Mouse (Mus musculus): ENCODE measurements around the gene Traf3. TPM values are rescaled to one million over a fixed set of nuclear protein-coding genes. Genes with fewer than 3 reads are reported as not detected.

Traf3 gene
- 18.5 and 18.8 TPM in 2 replicates for polyA plus RNA-seq (2011; ENCODE audit: insufficient read length, low read depth, missing spikeins)

DNA sequence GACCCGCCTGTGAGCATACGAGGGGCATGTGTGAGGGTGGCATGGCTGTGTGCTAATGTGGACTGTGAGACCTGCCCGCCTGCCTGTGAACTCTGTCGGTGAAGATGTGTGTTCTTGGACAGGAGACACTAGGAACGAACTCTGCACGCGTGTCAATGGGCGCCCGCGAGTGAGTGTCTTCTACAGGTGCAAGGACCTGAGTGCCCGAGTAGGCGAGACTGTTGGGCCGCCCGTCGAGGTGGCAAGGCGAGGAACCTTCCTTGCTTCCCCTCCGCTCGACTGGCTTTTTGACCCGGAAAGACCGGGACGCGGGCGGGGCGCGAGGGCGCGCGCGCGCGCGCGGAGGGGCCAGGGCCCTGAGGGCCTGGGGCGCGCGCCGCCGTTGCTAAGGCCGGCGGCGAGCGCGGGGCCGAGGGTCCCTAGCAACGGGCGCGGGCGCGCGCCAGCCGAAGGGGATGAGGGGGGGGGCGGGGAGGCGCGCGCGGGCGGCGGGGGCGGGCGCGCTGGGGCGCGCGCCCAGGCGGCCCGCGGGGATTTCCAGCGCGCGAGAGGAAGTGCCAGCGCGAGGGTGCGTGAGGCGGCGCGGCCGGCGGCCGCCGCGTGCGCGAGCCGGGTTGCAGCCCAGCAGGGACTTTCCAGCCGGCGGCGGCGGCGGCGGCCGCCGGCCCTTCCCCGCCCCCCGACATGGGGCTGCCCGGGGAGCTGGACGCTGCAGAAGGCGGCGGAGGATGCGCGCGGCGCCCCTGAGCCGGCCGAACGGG is at the start of gene Traf3:
Gene Traf3, plus strand, starts transcription at position 540 of the 761 bp plus-strand sequence.
- Histone ChIP-seq H3K27ac (ENCODE audit: insufficient read depth, low read length) (peak within 1 kb of the TSS; percentile 65), H3K4me1 (ENCODE audit: control insufficient read depth, insufficient read depth, low read length) (peaks cover 6% of the 10 kb centered on the region; the same call in 1 of the 2 replicates), H3K4me3 (ENCODE audit: insufficient read depth, low read length) (peak within 1 kb of the TSS; percentile 79)
- peak; percentile 42 for TF ChIP-seq POLR2A (IDR thresholded peaks at IDR 0.05; ENCODE audit: low read depth, low read length)
- TF ChIP-seq CTCF (IDR thresholded peaks at IDR 0.05; ENCODE audit: borderline replicate concordance, insufficient read depth, low read length), result no peak

DNA sequence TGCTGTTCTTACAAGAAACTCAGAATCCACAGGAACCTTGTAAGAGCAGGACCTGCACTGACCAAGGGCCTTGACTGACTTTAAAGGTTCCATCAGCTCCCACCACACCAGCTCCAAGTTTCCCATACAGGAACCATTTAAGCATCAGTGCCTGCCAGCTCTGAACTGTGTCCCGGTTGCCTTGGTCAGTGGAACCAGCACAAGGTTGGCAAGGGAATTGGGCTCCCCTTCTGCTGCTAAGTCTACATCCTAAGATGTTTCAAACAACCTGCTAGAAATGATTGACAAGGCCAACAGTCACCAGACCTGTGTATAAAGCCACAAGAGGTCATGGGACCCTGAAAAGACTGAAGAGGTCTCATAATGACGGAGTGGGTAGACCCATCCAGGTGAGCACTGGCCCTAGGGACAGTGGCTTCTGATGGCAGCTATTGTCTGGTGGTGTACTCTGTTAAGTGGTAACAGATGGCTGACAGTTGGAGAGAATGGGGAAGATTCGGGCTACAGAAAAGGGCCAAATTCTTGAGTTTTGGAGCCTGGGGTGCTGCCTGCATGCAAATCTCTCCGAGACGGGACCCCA is 46.6 kb upstream of the Traf3 start:
- no peak overlapping the region for H3K4me3 ChIP-seq (ENCODE audit: insufficient read depth, low read length)
- TF ChIP-seq CTCF (IDR thresholded peaks at IDR 0.05; ENCODE audit: borderline replicate concordance, insufficient read depth, low read length) (no peak), POLR2A (IDR thresholded peaks at IDR 0.05; ENCODE audit: low read depth, low read length) (no peak)
- H3K4me1 ChIP-seq (ENCODE audit: control insufficient read depth, insufficient read depth, low read length), result no peaks in the 10 kb centered on the region
- no peak overlapping the region for H3K27ac ChIP-seq (ENCODE audit: insufficient read depth, low read length)

DNA sequence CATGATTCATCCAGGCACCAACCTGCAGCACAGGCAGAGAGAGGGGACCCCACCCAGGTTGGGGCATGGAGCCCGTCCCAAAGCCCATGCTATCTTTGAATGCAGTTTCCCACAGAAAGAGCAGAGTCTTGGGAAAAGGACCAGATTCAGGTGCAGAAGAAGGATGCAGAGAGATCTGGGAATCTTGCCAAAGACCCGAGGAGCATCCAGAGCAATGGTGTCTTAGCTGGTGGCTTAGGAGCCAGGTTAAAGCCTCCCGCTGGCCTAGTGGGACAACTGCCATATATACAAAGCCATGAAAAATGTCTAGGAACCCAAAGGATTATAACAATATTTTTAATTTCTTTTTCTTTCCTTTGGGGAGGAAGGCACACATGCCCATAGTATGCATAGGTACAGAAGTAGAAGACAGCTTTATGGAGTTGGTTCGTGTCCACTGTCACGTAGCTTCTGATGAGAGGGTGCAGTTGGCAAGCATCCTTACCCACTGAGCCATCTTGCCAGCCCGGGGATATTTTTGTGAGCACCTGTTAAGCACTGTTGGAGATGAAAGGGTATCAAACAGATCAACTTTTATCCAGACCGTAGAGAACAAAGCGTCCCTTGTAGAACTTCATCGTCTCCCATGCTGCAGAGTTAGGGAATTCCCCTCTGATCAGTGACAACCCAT is 45.1 kb upstream of the Traf3 start:
- no peak overlapping the region for H3K4me3 ChIP-seq (ENCODE audit: insufficient read depth, low read length)
- H3K27ac ChIP-seq (ENCODE audit: insufficient read depth, low read length), result no peak overlapping the region
- no peak for TF ChIP-seq CTCF (IDR thresholded peaks at IDR 0.05; ENCODE audit: borderline replicate concordance, insufficient read depth, low read length)
- no peak for TF ChIP-seq POLR2A (IDR thresholded peaks at IDR 0.05; ENCODE audit: low read depth, low read length)
- no peaks in the 10 kb centered on the region; the same call in 1 of the 2 replicates for H3K4me1 ChIP-seq (ENCODE audit: control insufficient read depth, insufficient read depth, low read length)

GRCm38 (mm10) chr12:111122332-111122852 is 43.8 kb upstream of the Traf3 start:
- no peak for TF ChIP-seq POLR2A (IDR thresholded peaks at IDR 0.05; ENCODE audit: low read depth, low read length)
- peak; percentile 44; the same call in 1 of the 2 replicates for TF ChIP-seq CTCF (IDR thresholded peaks at IDR 0.05; ENCODE audit: borderline replicate concordance, insufficient read depth, low read length)
- Histone ChIP-seq H3K4me3 (ENCODE audit: insufficient read depth, low read length) (no peak overlapping the region), H3K27ac (ENCODE audit: insufficient read depth, low read length) (no peak overlapping the region), H3K4me1 (ENCODE audit: control insufficient read depth, insufficient read depth, low read length) (no peaks in the 10 kb centered on the region; the same call in 1 of the 2 replicates)

DNA sequence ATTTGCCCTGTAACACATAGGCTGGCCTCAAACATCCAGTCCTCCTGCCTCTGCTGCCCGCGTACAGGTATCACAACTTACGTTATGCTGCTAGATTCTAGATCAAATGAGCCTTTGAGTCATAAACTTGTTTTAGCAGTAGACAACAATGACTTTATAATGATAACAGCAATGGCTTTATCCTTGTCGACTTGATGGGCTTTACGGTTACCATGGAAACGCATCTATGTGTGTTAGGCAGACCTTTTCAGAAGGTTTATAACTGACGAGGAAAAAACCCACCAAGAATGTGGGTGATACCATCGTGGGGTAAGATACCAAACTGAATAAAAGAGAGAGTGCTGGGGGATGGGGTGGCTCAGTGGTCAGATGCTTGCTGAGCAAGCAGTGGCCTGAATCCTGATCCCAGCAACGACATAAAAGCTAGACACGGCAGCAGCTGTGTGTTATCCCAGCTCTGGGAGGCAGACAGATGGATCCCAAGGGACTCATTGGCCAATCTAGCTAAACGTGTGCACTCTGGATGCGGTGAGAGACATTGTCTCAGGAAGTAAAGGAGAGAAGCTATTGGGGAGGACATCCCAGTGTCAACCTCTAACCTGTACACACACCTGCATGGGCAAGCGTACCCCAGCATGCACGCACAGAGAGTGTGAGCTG is 41.4 kb upstream of the Traf3 start:
- no peaks in the 10 kb centered on the region; the same call in 1 of the 2 replicates for H3K4me1 ChIP-seq (ENCODE audit: control insufficient read depth, insufficient read depth, low read length)
- no peak overlapping the region for H3K4me3 ChIP-seq (ENCODE audit: insufficient read depth, low read length)
- H3K27ac ChIP-seq (ENCODE audit: insufficient read depth, low read length), result no peak overlapping the region
- TF ChIP-seq CTCF (IDR thresholded peaks at IDR 0.05; ENCODE audit: borderline replicate concordance, insufficient read depth, low read length), result no peak
- TF ChIP-seq POLR2A (IDR thresholded peaks at IDR 0.05; ENCODE audit: low read depth, low read length), result no peak

DNA sequence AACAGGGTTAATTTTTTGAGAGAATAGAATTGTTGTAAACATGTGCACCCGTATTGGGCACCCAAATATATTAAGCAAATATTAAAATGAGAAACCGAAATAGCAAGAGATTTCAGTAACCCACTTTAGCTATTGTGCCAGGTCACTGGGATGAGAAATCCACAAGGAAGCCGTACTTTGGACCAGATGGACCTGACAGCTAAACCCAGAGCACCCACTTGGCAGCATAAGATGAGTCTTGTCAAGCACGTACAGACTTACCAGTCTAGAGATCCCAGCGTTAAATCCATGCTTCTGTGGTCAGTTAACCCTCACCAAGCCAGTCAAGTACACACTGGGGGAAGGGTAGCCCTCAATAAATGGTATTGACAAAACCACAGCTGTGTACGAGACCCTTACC is 40.5 kb upstream of the Traf3 start:
- Histone ChIP-seq H3K4me3 (ENCODE audit: insufficient read depth, low read length) (no peak overlapping the region), H3K4me1 (ENCODE audit: control insufficient read depth, insufficient read depth, low read length) (no peaks in the 10 kb centered on the region; the same call in 1 of the 2 replicates), H3K27ac (ENCODE audit: insufficient read depth, low read length) (no peak overlapping the region)
- no peak for TF ChIP-seq CTCF (IDR thresholded peaks at IDR 0.05; ENCODE audit: borderline replicate concordance, insufficient read depth, low read length)
- TF ChIP-seq POLR2A (IDR thresholded peaks at IDR 0.05; ENCODE audit: low read depth, low read length), result no peak

GRCm38 (mm10) chr12:111134169-111134568 is 32.0 kb upstream of the Traf3 start:
- Histone ChIP-seq H3K4me3 (ENCODE audit: insufficient read depth, low read length) (no peak overlapping the region), H3K27ac (ENCODE audit: insufficient read depth, low read length) (no peak overlapping the region), H3K4me1 (ENCODE audit: control insufficient read depth, insufficient read depth, low read length) (no peaks in the 10 kb centered on the region)
- TF ChIP-seq CTCF (IDR thresholded peaks at IDR 0.05; ENCODE audit: borderline replicate concordance, insufficient read depth, low read length) (no peak), POLR2A (IDR thresholded peaks at IDR 0.05; ENCODE audit: low read depth, low read length) (no peak)

- no peak for TF ChIP-seq CTCF (IDR thresholded peaks at IDR 0.05; ENCODE audit: borderline replicate concordance, insufficient read depth, low read length)
- TF ChIP-seq POLR2A (IDR thresholded peaks at IDR 0.05; ENCODE audit: low read depth, low read length), result no peak
- H3K27ac ChIP-seq (ENCODE audit: insufficient read depth, low read length), result no peak overlapping the region
- H3K4me3 ChIP-seq (ENCODE audit: insufficient read depth, low read length), result no peak overlapping the region
- no peaks in the 10 kb centered on the region for H3K4me1 ChIP-seq (ENCODE audit: control insufficient read depth, insufficient read depth, low read length)
Measured at GRCm38 (mm10) chr12:111134791-111135733, 31.1 kb upstream of the Traf3 start.

All from embryonic fibroblast, embryonic 13.5 days (primary cell).